9 mouse cellular contexts compared by ENCODE assay signal in the genomic region with DNA sequence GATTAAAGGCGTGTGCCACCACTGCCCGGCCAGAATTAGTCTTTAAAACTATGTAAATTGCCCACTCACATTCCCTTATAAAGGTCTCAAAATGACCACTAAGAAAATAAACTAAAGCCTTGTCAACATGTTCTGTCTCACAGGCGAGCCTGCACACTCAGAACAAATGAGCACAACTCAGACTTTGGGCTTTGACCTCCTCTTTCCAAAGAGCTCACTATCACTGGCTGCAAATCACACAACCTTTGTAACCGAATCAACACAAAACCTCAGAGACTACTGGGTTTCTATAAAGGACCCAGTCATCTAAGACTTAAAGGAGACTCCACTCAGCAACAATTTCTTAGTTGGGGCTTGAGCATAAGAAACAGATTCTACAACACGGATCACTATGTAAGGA. TPM values are rescaled to one million over a fixed set of nuclear protein-coding genes. Genes with fewer than 3 reads are reported as not detected.
DNase-seq lines count a peak whose midpoint lies in the region; ATAC-seq and TF ChIP-seq lines count a peak whose summit lies in the region.
"Had no signal": no experiment of that assay in that cellular context is flagged by ENCODE, and none has a peak within 500 bp of the region (broad histone marks: within the 10 kb centered on the region; RNA-seq: fewer than 3 reads in every experiment).

No protein-coding gene starts in this region.

- 14% methylated on average over 5 of the region's 5 CpGs for WGBS in liver, adult 2 months
- WGBS in forebrain, embryonic 10.5 days: 84% methylated on average over 5 of the region's 5 CpGs
- WGBS in neural tube, embryonic 13.5 days: 75% methylated on average over 5 of the region's 5 CpGs

- H3K79me2 ChIP-seq in liver, adult 2 months (ENCODE audit: control insufficient read depth, insufficient read depth, low read length): peaks cover 34% of the 10 kb centered on the region

- peak overlapping the region; percentile 95 for H3K27ac ChIP-seq in liver, adult 2 months (replicated peaks; ENCODE audit: insufficient read depth, low read depth, low read length)
- peak overlapping the region; percentile 97; the same call in 1 of the 2 replicates for H3K27ac ChIP-seq in forebrain, embryonic 10.5 days
- no peak overlapping the region for H3K27ac ChIP-seq in neural tube, embryonic 13.5 days (replicated peaks)

- peak overlapping the region; percentile 97 for H3K4me2 ChIP-seq in neural tube, embryonic 13.5 days

- no peak for ATAC-seq in neural tube, embryonic 13.5 days (ENCODE audit: low read depth)

- peak overlapping the region; percentile 77 for H3K4me3 ChIP-seq in liver, adult 2 months (ENCODE audit: insufficient read depth, low read depth, low read length)
- H3K4me3 ChIP-seq in forebrain, embryonic 10.5 days: peak overlapping the region; percentile 95
- peak overlapping the region; percentile 93 for H3K4me3 ChIP-seq in neural tube, embryonic 13.5 days

- peaks cover 53% of the 10 kb centered on the region for H3K4me1 ChIP-seq in liver, adult 2 months (ENCODE audit: control insufficient read depth, insufficient read depth, low read length)
- peaks cover 41% of the 10 kb centered on the region for H3K4me1 ChIP-seq in forebrain, embryonic 10.5 days
- H3K4me1 ChIP-seq in neural tube, embryonic 13.5 days (replicated peaks): peaks cover 58% of the 10 kb centered on the region

- TF ChIP-seq POLR2A in liver, adult 2 months (IDR thresholded peaks at IDR 0.05; ENCODE audit: extremely low read depth, insufficient read depth, low read length): no peak

- no peaks in the 10 kb centered on the region for H3K27me3 ChIP-seq in liver, adult 2 months (ENCODE audit: control insufficient read depth, insufficient read depth, low read length)
- H3K27me3 ChIP-seq in forebrain, embryonic 10.5 days (ENCODE audit: poor library complexity, severe bottlenecking): no peaks in the 10 kb centered on the region
- H3K27me3 ChIP-seq in neural tube, embryonic 13.5 days: no peaks in the 10 kb centered on the region

- H3K36me3 ChIP-seq in liver, adult 2 months (ENCODE audit: control insufficient read depth, insufficient read depth, low read length): no peaks in the 10 kb centered on the region; the same call in 1 of the 2 replicates
- H3K36me3 ChIP-seq in forebrain, embryonic 10.5 days (replicated peaks): peaks cover 10% of the 10 kb centered on the region
- H3K36me3 ChIP-seq in neural tube, embryonic 13.5 days: no peaks in the 10 kb centered on the region

- DNase-seq in liver, adult 2 months (ENCODE audit: extremely low read depth, low read depth, low spot score): peak; percentile 98
- no peak for DNase-seq in liver
- no peak for DNase-seq in forebrain, embryonic 10.5 days (ENCODE audit: extremely low spot score, low spot score)
- DNase-seq in kidney, postnatal 14 days: peak; percentile 48
- no peak for DNase-seq in embryo, embryonic 10 days (ENCODE audit: low spot score)
- no peak for DNase-seq in thymus, postnatal 25 days
- DNase-seq in left cerebral cortex, adult 18-20 months (ENCODE audit: low spot score in 2 of 2): no peak

- no peak for TF ChIP-seq CTCF in liver, adult 2 months (IDR thresholded peaks at IDR 0.05; ENCODE audit: low read depth, low read length)

- H3K9me3 ChIP-seq in forebrain, embryonic 10.5 days: no peaks in the 10 kb centered on the region
- H3K9me3 ChIP-seq in neural tube, embryonic 13.5 days: no peaks in the 10 kb centered on the region

- H3K9ac ChIP-seq in liver, adult 2 months (ENCODE audit: low read depth, low read length): peak overlapping the region; percentile 97
- H3K9ac ChIP-seq in neural tube, embryonic 13.5 days: peak overlapping the region; percentile 99

RNA-seq across cellular contexts. Expression of a gene that starts 9.3 kb away (rescaled TPM):
- 26.0 and 27.1 TPM in 2 replicates for total RNA-seq in liver, adult 2 months (2014; rRNA removed)
- 7.3 and 10.0 TPM in 2 replicates for polyA plus RNA-seq in liver, adult 2 months (2012; rRNA removed)
- polyA plus RNA-seq in forebrain, embryonic 10.5 days (2016; fragmentation: Nextera tagmentation; extraction: Ambion mirVana): 33.8 and 34.3 TPM in 2 replicates
- 21.8 and 24.1 TPM in 2 replicates for polyA plus RNA-seq in neural tube, embryonic 13.5 days (2015; fragmentation: Nextera tagmentation; extraction: Ambion mirVana)
- total RNA-seq in left cerebral cortex, adult 18-20 months (2021): 10 to 100 TPM; 56.2 to 59.1 TPM

RNA-seq across cellular contexts. Expression of a gene that starts 9.5 kb away (rescaled TPM):
- 52.4 and 54.7 TPM in 2 replicates for total RNA-seq in liver, adult 2 months (2014; rRNA removed)
- 23.6 and 24.3 TPM in 2 replicates for polyA plus RNA-seq in liver, adult 2 months (2012; rRNA removed)
- 46.8 and 47.7 TPM in 2 replicates for polyA plus RNA-seq in forebrain, embryonic 10.5 days (2016; fragmentation: Nextera tagmentation; extraction: Ambion mirVana)
- polyA plus RNA-seq in neural tube, embryonic 13.5 days (2015; fragmentation: Nextera tagmentation; extraction: Ambion mirVana): 55.6 and 59.1 TPM in 2 replicates
- 10 to 100 TPM; 63.9 to 67.2 TPM for total RNA-seq in left cerebral cortex, adult 18-20 months (2021)

RNA-seq across cellular contexts. Expression of a gene that starts 24.6 kb away (rescaled TPM):
- total RNA-seq in liver, adult 2 months (2014; rRNA removed): 3.5 and 4.5 TPM in 2 replicates
- 9.1 and 10.9 TPM in 2 replicates for polyA plus RNA-seq in liver, adult 2 months (2012; rRNA removed)
- polyA plus RNA-seq in forebrain, embryonic 10.5 days (2016; fragmentation: Nextera tagmentation; extraction: Ambion mirVana): 0.46 and 0.95 TPM in 2 replicates
- 0.21 and 0.35 TPM in 2 replicates for polyA plus RNA-seq in neural tube, embryonic 13.5 days (2015; fragmentation: Nextera tagmentation; extraction: Ambion mirVana)
- total RNA-seq in left cerebral cortex, adult 18-20 months (2021): under 1 TPM; 0.26 to 0.37 TPM

RNA-seq across cellular contexts. Expression of a gene that starts 57.9 kb away (rescaled TPM):
- not detected in 2 replicates for total RNA-seq in liver, adult 2 months (2014; rRNA removed)
- polyA plus RNA-seq in liver, adult 2 months (2012; rRNA removed): not detected in 2 replicates
- polyA plus RNA-seq in forebrain, embryonic 10.5 days (2016; fragmentation: Nextera tagmentation; extraction: Ambion mirVana): 0.20 and 0.30 TPM in 2 replicates
- 0.40 and 0.55 TPM in 2 replicates for polyA plus RNA-seq in neural tube, embryonic 13.5 days (2015; fragmentation: Nextera tagmentation; extraction: Ambion mirVana)
- under 1 TPM; 0.30 to 0.37 TPM for total RNA-seq in left cerebral cortex, adult 18-20 months (2021)
- total RNA-seq: hematopoietic stem cell, adult 5-6 weeks had no signal

Comparison
In these comparisons a context has a peak if more than half of its experiments do, and no peak if none do; other contexts are left out.
1. DNase-seq: peak in liver, adult 2 months (single experiment) and kidney, postnatal 14 days (single experiment); none in liver (single experiment), forebrain, embryonic 10.5 days (single experiment), embryo, embryonic 10 days (single experiment), thymus, postnatal 25 days (single experiment) and left cerebral cortex, adult 18-20 months (0 of 2).
2. Peak in every context shown above with its lines, with median percentiles within 50 percentile points of each other: H3K4me3 ChIP-seq.